Mouse (Mus musculus): ENCODE measurements at regions not wholly inside any gene's neighbourhood (a gene's known extent, or its start where the extent isn't known, plus 50 kb on each side); places are given as distances from the start of the nearest gene placed in this dataset.

- no peaks in the 10 kb centered on the region for H3K27me3 ChIP-seq (replicated peaks)
- H3K9me3 ChIP-seq (replicated peaks; ENCODE audit: low read length), result peaks cover 74% of the 10 kb centered on the region
- no peak overlapping the region for H3K4me3 ChIP-seq (replicated peaks in 1 of 3; ENCODE audit: low read depth in 2 of 3, low read length in 2 of 3, poor library complexity in 1 of 3)
- no peak for DNase-seq (ENCODE audit: extremely low read depth)
- no peaks in the 10 kb centered on the region for H3K4me1 ChIP-seq (ENCODE audit: control insufficient read depth in 1 of 2, insufficient read depth in 2 of 2)
- dilution Hi-C loops (cut with MboI; ENCODE audit: extremely low pct_ligation_motif_present, extremely low pct_unique_long_range_greater_than_20kb, low sequenced_read_pairs) (no loop called here), in situ Hi-C loops (cut with MboI; ENCODE audit: low pct_ligation_motif_present, low pct_unique_long_range_greater_than_20kb, low sequenced_read_pairs) (no loop called here)
- TF ChIP-seq USF1 (IDR thresholded peaks at IDR 0.05; ENCODE audit: low read depth, low read length) (no peak), ELF1 (IDR thresholded peaks at IDR 0.05; ENCODE audit: low read depth, low read length) (no peak), JUND (conservative IDR thresholded peaks at IDR 0.05; ENCODE audit: low read depth, low read length) (no peak), SMC3 (IDR thresholded peaks at IDR 0.05; ENCODE audit: low read depth, low read length) (no peak), UBTF (IDR thresholded peaks at IDR 0.05; ENCODE audit: low read depth, low read length) (no peak), MAFK (IDR thresholded peaks at IDR 0.05; ENCODE audit: insufficient replicate concordance, low read length) (no peak), POLR2A (IDR thresholded peaks at IDR 0.05; ENCODE audit: low read depth, low read length) (no peak), GABPA (IDR thresholded peaks at IDR 0.05; ENCODE audit: insufficient replicate concordance, low read depth, low read length) (no peak), SIN3A (IDR thresholded peaks at IDR 0.05; ENCODE audit: low read length) (no peak), MEF2A (IDR thresholded peaks at IDR 0.05; ENCODE audit: borderline replicate concordance, low read depth, low read length) (no peak)
- no peaks in the 10 kb centered on the region for H3K36me3 ChIP-seq (replicated peaks in 1 of 2; ENCODE audit: control insufficient read depth in 1 of 2, insufficient read depth in 1 of 2, low read length in 1 of 2)
- H3K4me2 ChIP-seq (ENCODE audit: insufficient read depth, low read depth, poor library complexity, severe bottlenecking), result no peak overlapping the region
- no peaks in the 10 kb centered on the region for H3K79me2 ChIP-seq (replicated peaks; ENCODE audit: control insufficient read depth, extremely low read depth, insufficient read depth, poor library complexity, severe bottlenecking)
- no peak overlapping the region for H3K27ac ChIP-seq (ENCODE audit: insufficient read depth, low read depth)
- no peak overlapping the region for H3K9ac ChIP-seq (ENCODE audit: insufficient read depth, low read depth)
These were observed 308.1 kb upstream of the Tmem132c start for GRCm38 (mm10) chr5:126933466-126933865.

- Histone ChIP-seq H3K27ac (ENCODE audit: insufficient read depth, low read depth) (no peak overlapping the region), H3K9ac (ENCODE audit: insufficient read depth, low read depth) (no peak overlapping the region), H3K4me1 (ENCODE audit: control insufficient read depth in 1 of 2, insufficient read depth in 2 of 2) (no peaks in the 10 kb centered on the region), H3K27me3 (replicated peaks) (no peaks in the 10 kb centered on the region), H3K4me2 (ENCODE audit: insufficient read depth, low read depth, poor library complexity, severe bottlenecking) (no peak overlapping the region), H3K9me3 (replicated peaks; ENCODE audit: low read length) (peaks cover 68% of the 10 kb centered on the region), H3K36me3 (replicated peaks in 1 of 2; ENCODE audit: control insufficient read depth in 1 of 2, insufficient read depth in 1 of 2, low read length in 1 of 2) (no peaks in the 10 kb centered on the region), H3K79me2 (replicated peaks; ENCODE audit: control insufficient read depth, extremely low read depth, insufficient read depth, poor library complexity, severe bottlenecking) (no peaks in the 10 kb centered on the region), H3K4me3 (replicated peaks in 1 of 3; ENCODE audit: low read depth in 2 of 3, low read length in 2 of 3, poor library complexity in 1 of 3) (no peak overlapping the region)
- TF ChIP-seq ZC3H11A (IDR thresholded peaks at IDR 0.05; ENCODE audit: low read depth, low read length) (no peak), NRF1 (IDR thresholded peaks at IDR 0.05; ENCODE audit: low read depth, low read length) (no peak)
- dilution Hi-C loops (cut with MboI; ENCODE audit: extremely low pct_ligation_motif_present, extremely low pct_unique_long_range_greater_than_20kb, low sequenced_read_pairs) (no loop called here), in situ Hi-C loops (cut with MboI; ENCODE audit: low pct_ligation_motif_present, low pct_unique_long_range_greater_than_20kb, low sequenced_read_pairs) (no loop called here)
- DNase-seq (ENCODE audit: extremely low read depth), result no peak
These were observed 296.7 kb upstream of the Tmem132c start for GRCm38 (mm10) chr5:126944861-126945260.

GRCm38 (mm10) chr5:126954189-126954588 lies 287.4 kb upstream of the Tmem132c start:
- no peaks in the 10 kb centered on the region for H3K36me3 ChIP-seq (replicated peaks in 1 of 2; ENCODE audit: control insufficient read depth in 1 of 2, insufficient read depth in 1 of 2, low read length in 1 of 2)
- no peak for DNase-seq (ENCODE audit: extremely low read depth)
- no peaks in the 10 kb centered on the region for H3K27me3 ChIP-seq (replicated peaks)
- no peaks in the 10 kb centered on the region for H3K4me1 ChIP-seq (ENCODE audit: control insufficient read depth in 1 of 2, insufficient read depth in 2 of 2)
- H3K9me3 ChIP-seq (replicated peaks; ENCODE audit: low read length), result peaks cover 60% of the 10 kb centered on the region
- no peaks in the 10 kb centered on the region for H3K79me2 ChIP-seq (replicated peaks; ENCODE audit: control insufficient read depth, extremely low read depth, insufficient read depth, poor library complexity, severe bottlenecking)
- H3K4me3 ChIP-seq (replicated peaks in 1 of 3; ENCODE audit: low read depth in 2 of 3, low read length in 2 of 3, poor library complexity in 1 of 3), result no peak overlapping the region
- H3K4me2 ChIP-seq (ENCODE audit: insufficient read depth, low read depth, poor library complexity, severe bottlenecking), result no peak overlapping the region
- no peak overlapping the region for H3K27ac ChIP-seq (ENCODE audit: insufficient read depth, low read depth)
- no peak for TF ChIP-seq NRF1 (IDR thresholded peaks at IDR 0.05; ENCODE audit: low read depth, low read length)
- TF ChIP-seq MEF2A (IDR thresholded peaks at IDR 0.05; ENCODE audit: borderline replicate concordance, low read depth, low read length), result no peak
- no peak overlapping the region for H3K9ac ChIP-seq (ENCODE audit: insufficient read depth, low read depth)
- dilution Hi-C loops (cut with MboI; ENCODE audit: extremely low pct_ligation_motif_present, extremely low pct_unique_long_range_greater_than_20kb, low sequenced_read_pairs), result no loop called here
- in situ Hi-C loops (cut with MboI; ENCODE audit: low pct_ligation_motif_present, low pct_unique_long_range_greater_than_20kb, low sequenced_read_pairs), result no loop called here

Measured in CH12.LX (cell line).